Mouse (Mus musculus) C2C12 (cell line): Measurements from ENCODE around the gene Wdr61.

Source experiments
- CTCF ChIP-seq: IDR thresholded peaks from one replicate; pipeline ENCODE4 v1.5.1; 2011; ENCODE audit not compliant: control insufficient read depth, insufficient read depth, insufficient read length
- MAX ChIP-seq: IDR thresholded peaks from one replicate; pipeline ENCODE4 v1.6.1; 2011; ENCODE audit warnings: mild to moderate bottlenecking, control low read depth
- MYOD1 ChIP-seq: IDR thresholded peaks from one replicate; pipeline ENCODE4 v1.6.1; 2011; ENCODE audit warnings: low read depth; ENCODE audit not compliant: control insufficient read depth, insufficient read length
- MYOG ChIP-seq: IDR thresholded peaks from one replicate; pipeline ENCODE4 v1.6.1; 2011; ENCODE audit not compliant: control insufficient read depth, insufficient read length; ENCODE audit errors: extremely low read depth

GRCm38 (mm10) chr9:54733921-54734638 is at the start of gene Wdr61:
- TF ChIP-seq MYOD1 (no peak), CTCF (peak; percentile 95), MYOG (no peak), MAX (no peak)
